Mouse (Mus musculus): ENCODE measurements around the gene Tmem41b.

DNA sequence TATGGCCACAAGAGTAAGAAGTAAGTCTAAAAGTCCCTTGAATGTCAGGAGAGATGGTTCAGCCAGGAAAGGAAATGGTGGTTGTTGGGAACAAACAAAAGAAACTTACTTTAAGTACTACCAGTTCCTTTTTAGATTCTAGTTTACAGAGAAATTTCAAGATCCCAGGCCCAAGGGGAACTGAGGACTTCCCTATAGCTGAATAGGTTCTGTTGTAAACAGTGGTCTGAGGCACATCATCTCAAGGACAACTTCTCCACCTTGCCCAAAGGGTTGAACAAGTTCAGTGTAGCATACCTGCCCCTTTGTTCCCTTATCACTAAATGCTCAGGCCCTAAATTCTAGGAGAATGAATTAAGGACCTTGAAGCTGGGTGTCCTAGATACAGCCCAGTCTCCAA is 15.4 kb upstream of the Tmem41b start:
- TF ChIP-seq CTCF (IDR thresholded peaks at IDR 0.05; ENCODE audit: low read depth, low read length) (no peak), TAL1 (conservative IDR thresholded peaks at IDR 0.05; ENCODE audit: low read depth, low read length) (no peak), GATA1 (IDR thresholded peaks at IDR 0.05; ENCODE audit: borderline replicate concordance, low read length) (no peak)

Data from G1E (cell line).